Comparison of ENCODE assay signal across 8 mouse cellular contexts in genomic region chr13:28811081-28811439, GRCm38 (mm10).
DNase-seq lines count a peak whose midpoint lies in the region; ATAC-seq and TF ChIP-seq lines count a peak whose summit lies in the region.
"Had no signal": no experiment of that assay in that cellular context is flagged by ENCODE, and none has a peak within 500 bp of the region (broad histone marks: within the 10 kb centered on the region; RNA-seq: fewer than 3 reads in every experiment).

No protein-coding gene starts in this region.

- peak; percentile 16 for DNase-seq in ES-CJ7 (ENCODE audit: low read depth, low spot score)
- peak; percentile 47 for DNase-seq in embryo, embryonic 9.5 days (ENCODE audit: extremely low spot score)
- no peak for DNase-seq in hindbrain, embryonic 14.5 days (ENCODE audit: low spot score)
- no peak for DNase-seq in cerebellum, adult 2 months
- DNase-seq in cerebellum, postnatal 14 days: no peak
- DNase-seq in spleen, adult 12 weeks (ENCODE audit: low spot score): no peak
- DNase-seq: right cerebral cortex, postnatal 14 days had no signal

- no peak for ATAC-seq in hindbrain, embryonic 14.5 days (ENCODE audit: low FRiP score)
- ATAC-seq in neural tube, embryonic 12.5 days (ENCODE audit: low FRiP score, low read depth): no peak

- H3K4me3 ChIP-seq in hindbrain, embryonic 14.5 days (replicated peaks; ENCODE audit: low read length): no peak overlapping the region
- H3K4me3 ChIP-seq in neural tube, embryonic 12.5 days: no peak overlapping the region
- H3K4me3 ChIP-seq in cerebellum, adult 2 months (replicated peaks; ENCODE audit: insufficient read depth, low read depth, low read length): no peak overlapping the region

- under 1% methylated on average over 2 of the region's 2 CpGs for WGBS in hindbrain, embryonic 14.5 days
- 2% methylated on average over 2 of the region's 2 CpGs for WGBS in neural tube, embryonic 12.5 days
- WGBS in cerebellum, adult 2 months: 13% methylated on average over 2 of the region's 2 CpGs

- peak overlapping the region; percentile 74 for H3K27ac ChIP-seq in hindbrain, embryonic 14.5 days
- H3K27ac ChIP-seq in neural tube, embryonic 12.5 days: no peak overlapping the region
- no peak overlapping the region for H3K27ac ChIP-seq in cerebellum, adult 2 months (ENCODE audit: insufficient read depth, low read length)

- TF ChIP-seq CTCF in cerebellum, adult 2 months (IDR thresholded peaks at IDR 0.05; ENCODE audit: borderline replicate concordance, insufficient read depth, low read depth, low read length): no peak

- H3K4me1 ChIP-seq in hindbrain, embryonic 14.5 days (replicated peaks; ENCODE audit: control insufficient read depth, insufficient read depth, low read length): peaks cover 35% of the 10 kb centered on the region
- H3K4me1 ChIP-seq in neural tube, embryonic 12.5 days: peaks cover 49% of the 10 kb centered on the region
- H3K4me1 ChIP-seq in cerebellum, adult 2 months (ENCODE audit: control insufficient read depth, insufficient read depth, low read length): no peaks in the 10 kb centered on the region

- no peaks in the 10 kb centered on the region for H3K36me3 ChIP-seq in hindbrain, embryonic 14.5 days (replicated peaks; ENCODE audit: control insufficient read depth, insufficient read depth)
- H3K36me3 ChIP-seq in neural tube, embryonic 12.5 days: no peaks in the 10 kb centered on the region

- TF ChIP-seq POLR2A in cerebellum, adult 2 months (IDR thresholded peaks at IDR 0.05; ENCODE audit: borderline replicate concordance, insufficient read depth, low read length): no peak

- no peaks in the 10 kb centered on the region for H3K9me3 ChIP-seq in hindbrain, embryonic 14.5 days (ENCODE audit: control insufficient read depth, low read length)
- H3K9me3 ChIP-seq in neural tube, embryonic 12.5 days: no peaks in the 10 kb centered on the region

- no peaks in the 10 kb centered on the region for H3K27me3 ChIP-seq in hindbrain, embryonic 14.5 days (ENCODE audit: control insufficient read depth, insufficient read depth, low read length)
- H3K27me3 ChIP-seq in neural tube, embryonic 12.5 days (replicated peaks): no peaks in the 10 kb centered on the region
- H3K27me3 ChIP-seq in cerebellum, adult 2 months (ENCODE audit: control insufficient read depth, insufficient read depth, low read length): no peaks in the 10 kb centered on the region

- H3K4me2 ChIP-seq in hindbrain, embryonic 14.5 days (replicated peaks): peak overlapping the region; percentile 27
- peak overlapping the region; percentile 14; the same call in 1 of the 2 replicates for H3K4me2 ChIP-seq in neural tube, embryonic 12.5 days (replicated peaks)

- no peak overlapping the region for H3K9ac ChIP-seq in hindbrain, embryonic 14.5 days
- no peak overlapping the region for H3K9ac ChIP-seq in neural tube, embryonic 12.5 days

Comparison
In these comparisons a context has a peak if more than half of its experiments do, and no peak if none do; other contexts are left out.
1. DNase-seq: peak in ES-CJ7 (single experiment) and embryo, embryonic 9.5 days (single experiment); none in hindbrain, embryonic 14.5 days (single experiment), cerebellum, adult 2 months (0 of 2), cerebellum, postnatal 14 days (0 of 2) and spleen, adult 12 weeks (single experiment).